Mouse (Mus musculus): ENCODE results near the gene Rag1. TPM values are rescaled to one million over a fixed set of nuclear protein-coding genes. Genes with fewer than 3 reads are reported as not detected.
A peak's percentile ranks its signal among the peaks of the same experiment; 100 is the strongest.

The Rag1 gene
- polyA plus RNA-seq, 1 experiment from 2014 or later = 0.01 TPM

DNA sequence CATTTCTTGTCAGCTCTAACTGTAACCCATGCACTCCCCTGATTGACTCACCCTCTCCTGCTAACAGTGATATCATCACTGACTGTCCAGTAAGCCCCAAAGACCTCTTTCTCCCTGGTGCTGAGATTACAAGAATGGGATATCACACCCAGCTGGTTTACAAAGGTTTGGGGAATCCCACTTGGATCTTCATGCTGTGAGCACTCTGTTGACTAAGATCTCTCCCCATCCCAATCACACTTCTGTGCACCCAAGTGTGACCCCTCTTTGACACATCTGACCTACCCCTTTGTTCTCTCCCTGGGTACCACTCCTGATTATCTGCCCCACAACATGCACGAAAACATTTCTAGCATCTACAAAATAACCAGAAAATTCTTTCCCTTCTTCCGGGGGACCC is 940 bp downstream of the Rag1 start:
- no peak overlapping the region for H3K4me2 ChIP-seq (replicated peaks; ENCODE audit: low read depth)
- no peaks in the 10 kb centered on the region for H3K36me3 ChIP-seq (ENCODE audit: control insufficient read depth, insufficient read depth, low read length)
- H3K9ac ChIP-seq (ENCODE audit: low read length) = no peak overlapping the region
- no peak overlapping the region for H3K27ac ChIP-seq (replicated peaks)
- no peak for ATAC-seq (ENCODE audit: low FRiP score, low TSS enrichment)
- H3K27me3 ChIP-seq (ENCODE audit: control insufficient read depth, insufficient read depth, low read length) = no peaks in the 10 kb centered on the region
- H3K4me3 ChIP-seq (ENCODE audit: low read depth, low read length) = no peak overlapping the region
- whole genome bisulfite sequencing = 78% methylated on average over 2 of the region's 2 CpGs
- H3K9me3 ChIP-seq (ENCODE audit: control insufficient read depth, low read length) = no peaks in the 10 kb centered on the region
- TF ChIP-seq EP300 (optimal IDR thresholded peaks at IDR 0.05) (no peak), CTCF (IDR thresholded peaks at IDR 0.05; ENCODE audit: low read depth) (no peak)
- H3K4me1 ChIP-seq (replicated peaks; ENCODE audit: control insufficient read depth, insufficient read depth) = no peaks in the 10 kb centered on the region
- no peak for DNase-seq (ENCODE audit: low spot score)

DNA sequence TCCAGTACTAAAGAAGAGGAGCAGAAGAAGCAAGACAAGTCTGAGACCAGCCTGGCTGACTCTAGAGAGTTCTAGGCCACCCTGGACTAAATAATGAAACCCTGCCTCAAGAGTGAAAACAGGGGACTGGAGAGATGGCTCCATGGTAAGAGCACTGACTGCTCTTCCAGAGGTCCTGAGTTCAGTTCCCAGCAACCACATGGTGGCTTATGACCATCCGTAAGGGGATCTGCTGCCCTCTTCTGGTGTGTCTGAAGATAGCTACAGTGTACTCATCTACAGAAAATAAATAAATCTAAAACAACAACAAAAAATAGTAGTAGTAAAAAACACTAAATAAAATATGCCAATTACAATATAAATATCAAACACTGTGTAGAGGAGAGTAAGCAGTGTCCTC is 3.5 kb downstream of the Rag1 start:
- ATAC-seq (ENCODE audit: low FRiP score, low TSS enrichment) = no peak
- 91% methylated on average over 1 of the region's 1 CpGs for WGBS
- no peak for TF ChIP-seq CTCF (IDR thresholded peaks at IDR 0.05; ENCODE audit: low read depth)
- TF ChIP-seq EP300 (optimal IDR thresholded peaks at IDR 0.05) = no peak

DNA sequence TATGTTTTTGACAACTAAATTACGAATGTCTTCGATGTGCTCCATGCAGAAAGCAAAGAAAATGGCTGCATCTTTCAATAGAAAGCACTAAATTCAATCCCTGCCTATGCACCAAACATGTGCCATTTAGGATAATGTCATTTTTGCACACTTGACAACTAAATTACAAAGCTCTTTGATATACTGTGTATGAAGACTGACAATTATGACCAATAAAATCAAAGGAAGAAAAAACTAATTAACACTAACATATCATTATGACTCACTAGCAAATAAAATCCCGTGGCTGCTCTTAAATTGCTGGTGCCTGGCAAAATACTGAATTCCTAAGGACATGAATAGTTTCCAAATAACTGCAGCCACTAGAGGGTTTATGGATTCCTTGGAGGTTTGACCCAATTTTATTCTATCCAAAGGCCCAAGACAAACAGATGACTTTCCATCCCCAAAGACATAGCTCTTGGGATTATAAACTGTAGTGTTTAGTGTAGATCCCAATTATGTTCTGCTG is 9.4 kb downstream of the Rag1 start:
- TF ChIP-seq CTCF (IDR thresholded peaks at IDR 0.05; ENCODE audit: low read depth) (no peak), EP300 (optimal IDR thresholded peaks at IDR 0.05) (no peak)
- Histone ChIP-seq H3K27ac (replicated peaks) (no peak overlapping the region), H3K9ac (ENCODE audit: low read length) (no peak overlapping the region), H3K9me3 (ENCODE audit: control insufficient read depth, low read length) (no peaks in the 10 kb centered on the region), H3K4me2 (replicated peaks; ENCODE audit: low read depth) (no peak overlapping the region), H3K4me3 (ENCODE audit: low read depth, low read length) (no peak overlapping the region), H3K4me1 (replicated peaks; ENCODE audit: control insufficient read depth, insufficient read depth) (no peaks in the 10 kb centered on the region), H3K36me3 (ENCODE audit: control insufficient read depth, insufficient read depth, low read length) (no peaks in the 10 kb centered on the region), H3K27me3 (ENCODE audit: control insufficient read depth, insufficient read depth, low read length) (no peaks in the 10 kb centered on the region)
- DNase-seq (ENCODE audit: low spot score) (no peak), ATAC-seq (ENCODE audit: low FRiP score, low TSS enrichment) (no peak)
- 62% methylated on average over 3 of the region's 3 CpGs for WGBS

More for the DNA sequence above, 3.5 kb downstream of the Rag1 start:
- DNase-seq (ENCODE audit: low spot score) = no peak
- Histone ChIP-seq H3K27ac (replicated peaks) (no peak overlapping the region), H3K9me3 (ENCODE audit: control insufficient read depth, low read length) (no peaks in the 10 kb centered on the region), H3K27me3 (ENCODE audit: control insufficient read depth, insufficient read depth, low read length) (no peaks in the 10 kb centered on the region), H3K9ac (ENCODE audit: low read length) (no peak overlapping the region), H3K36me3 (ENCODE audit: control insufficient read depth, insufficient read depth, low read length) (no peaks in the 10 kb centered on the region), H3K4me3 (ENCODE audit: low read depth, low read length) (no peak overlapping the region), H3K4me2 (replicated peaks; ENCODE audit: low read depth) (no peak overlapping the region), H3K4me1 (replicated peaks; ENCODE audit: control insufficient read depth, insufficient read depth) (no peaks in the 10 kb centered on the region)

DNA sequence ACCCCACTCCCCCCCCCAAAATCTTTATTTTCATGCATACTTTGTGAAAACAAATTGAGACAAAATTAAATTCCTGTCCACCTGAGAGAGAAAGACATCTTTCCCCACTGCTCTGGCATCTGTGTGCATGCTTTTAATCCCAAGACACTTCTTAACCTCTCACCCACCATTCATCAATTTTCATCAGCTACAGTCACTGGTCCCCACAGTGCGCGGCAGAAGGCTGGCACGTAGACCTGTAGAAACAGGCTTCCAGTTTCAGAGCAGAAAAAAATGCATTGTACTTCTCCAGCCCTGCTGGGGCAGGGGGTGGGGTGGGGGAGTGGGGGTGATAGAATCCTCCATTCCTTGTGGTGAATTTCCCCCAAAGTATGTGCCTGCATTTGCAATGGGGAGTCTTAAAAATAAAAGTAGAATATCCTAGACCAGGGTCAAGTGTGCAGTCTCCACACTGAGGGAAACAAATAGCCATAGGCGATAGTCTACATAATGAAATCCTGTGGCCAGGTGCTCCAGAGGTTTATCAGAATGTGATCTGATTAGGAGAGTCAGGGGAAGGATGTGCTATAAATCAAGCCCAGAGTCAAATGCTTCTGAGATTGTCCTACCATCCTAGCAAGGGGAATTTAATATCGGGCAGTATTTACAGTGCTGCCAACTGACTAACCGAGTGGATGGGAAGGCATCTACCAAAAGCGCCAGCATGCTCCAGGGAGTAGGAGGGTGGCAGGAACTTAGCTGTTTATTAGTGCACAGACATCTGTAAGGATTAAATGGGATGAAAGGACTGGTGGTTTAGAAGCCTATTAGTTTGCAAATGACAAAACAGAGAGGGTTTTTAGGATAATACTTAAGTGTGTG is 10.1 kb downstream of the Rag1 start:
- no peak overlapping the region for H3K4me3 ChIP-seq (ENCODE audit: low read depth, low read length)
- 33% methylated on average over 7 of the region's 7 CpGs for WGBS
- H3K9me3 ChIP-seq (ENCODE audit: control insufficient read depth, low read length) = no peaks in the 10 kb centered on the region
- no peaks in the 10 kb centered on the region for H3K36me3 ChIP-seq (ENCODE audit: control insufficient read depth, insufficient read depth, low read length)
- H3K9ac ChIP-seq (ENCODE audit: low read length) = no peak overlapping the region
- no peak overlapping the region for H3K27ac ChIP-seq (replicated peaks)
- H3K27me3 ChIP-seq (ENCODE audit: control insufficient read depth, insufficient read depth, low read length) = no peaks in the 10 kb centered on the region
- H3K4me1 ChIP-seq (replicated peaks; ENCODE audit: control insufficient read depth, insufficient read depth) = no peaks in the 10 kb centered on the region
- TF ChIP-seq CTCF (IDR thresholded peaks at IDR 0.05; ENCODE audit: low read depth) = no peak
- TF ChIP-seq EP300 (optimal IDR thresholded peaks at IDR 0.05) = no peak
- no peak for ATAC-seq (ENCODE audit: low FRiP score, low TSS enrichment)
- DNase-seq (ENCODE audit: low spot score) = no peak
- H3K4me2 ChIP-seq (replicated peaks; ENCODE audit: low read depth) = no peak overlapping the region

DNA sequence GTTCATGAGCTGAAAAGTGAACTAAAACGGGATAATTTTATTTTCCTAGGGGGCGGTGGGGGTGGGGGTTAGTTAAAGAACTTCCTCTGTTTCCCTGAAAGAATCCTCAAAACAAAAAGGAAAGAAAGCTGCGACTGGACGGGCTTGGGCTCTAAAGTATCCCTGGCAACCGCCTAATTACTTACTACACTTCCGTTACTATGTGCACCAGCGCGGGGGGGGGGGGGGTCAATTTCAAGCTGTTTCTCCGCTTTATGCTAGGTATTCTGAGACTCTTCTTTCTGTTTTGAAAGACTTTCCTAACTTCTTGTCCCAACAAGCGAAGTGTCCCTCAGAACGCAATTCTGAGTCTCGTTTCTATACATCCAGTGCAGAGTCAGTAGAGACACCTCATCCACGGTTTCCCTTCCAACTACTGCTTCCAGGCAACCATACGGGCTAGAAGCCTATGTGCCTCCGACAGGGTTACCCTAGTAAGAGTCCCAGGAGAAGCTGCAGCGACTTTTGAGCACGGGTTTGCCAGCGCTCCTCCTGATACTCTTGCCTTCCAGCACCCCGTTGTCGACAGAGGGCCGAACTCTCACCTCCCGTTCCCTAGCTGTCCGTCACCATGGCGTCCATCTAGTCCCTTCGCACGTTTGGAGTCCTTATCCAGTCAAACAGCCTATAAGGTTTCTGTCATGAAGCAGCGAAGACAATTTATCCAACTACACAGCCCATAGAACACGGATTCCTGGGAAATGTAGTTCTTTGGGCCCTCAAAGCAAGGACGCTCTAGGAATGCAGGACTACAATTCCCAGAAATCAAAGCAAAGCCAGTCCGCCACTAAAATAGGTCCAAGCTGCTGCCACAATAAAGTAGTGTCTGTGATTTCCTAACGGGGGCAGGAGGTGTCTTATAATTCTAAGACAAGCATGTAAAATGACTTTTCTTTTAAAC is 20.7 kb downstream of the Rag1 start:
- Histone ChIP-seq H3K4me3 (ENCODE audit: low read depth, low read length) (peak overlapping the region; percentile 61), H3K27me3 (ENCODE audit: control insufficient read depth, insufficient read depth, low read length) (no peaks in the 10 kb centered on the region), H3K9ac (ENCODE audit: low read length) (peak overlapping the region; percentile 50), H3K4me2 (replicated peaks; ENCODE audit: low read depth) (peak overlapping the region; percentile 50), H3K9me3 (ENCODE audit: control insufficient read depth, low read length) (no peaks in the 10 kb centered on the region), H3K36me3 (ENCODE audit: control insufficient read depth, insufficient read depth, low read length) (no peaks in the 10 kb centered on the region), H3K27ac (replicated peaks) (peak overlapping the region; percentile 61), H3K4me1 (replicated peaks; ENCODE audit: control insufficient read depth, insufficient read depth) (no peaks in the 10 kb centered on the region)
- 2% methylated on average over 31 of the region's 31 CpGs for WGBS
- peak; percentile 99 for ATAC-seq (ENCODE audit: low FRiP score, low TSS enrichment)
- peak; percentile 72 for DNase-seq (ENCODE audit: low spot score)
- peak; percentile 30 for TF ChIP-seq CTCF (IDR thresholded peaks at IDR 0.05; ENCODE audit: low read depth)
- no peak for TF ChIP-seq EP300 (optimal IDR thresholded peaks at IDR 0.05)

All from stomach, postnatal 0 days (tissue).